Mouse (Mus musculus) macrophage (primary cell): ENCODE measurements around the gene Caprin2. TPM values are rescaled to one million over a fixed set of nuclear protein-coding genes. Genes with fewer than 3 reads are reported as not detected.
A peak's percentile ranks its signal among the peaks of the same experiment; 100 is the strongest.
"Not testable (repeated sequence)": the region's sequence is repeated elsewhere in the genome, so short reads cannot be mapped to it uniquely, and the experiment has no call there.

Source experiments
- H3K27ac ChIP-seq: fragments of 350-480 bp; formaldehyde crosslinking; 2 replicates; pipeline ENCODE4 v1.9.0; 2021
- H3K36me3 ChIP-seq: fragments of 350-480 bp; formaldehyde crosslinking; 2 replicates; pipeline ENCODE4 v1.9.0; 2021; ENCODE audit errors: inconsistent target
- H3K4me3 ChIP-seq: fragments of 350-480 bp; formaldehyde crosslinking; 2 replicates; pipeline ENCODE4 v1.9.0; 2021; ENCODE audit errors: inconsistent target
- H3K79me2 ChIP-seq: fragments of 350-480 bp; formaldehyde crosslinking; 2 replicates; pipeline ENCODE4 v1.9.0; 2021; ENCODE audit errors: inconsistent target
- WGBS: methylation state at CpG from one replicate; pipeline ENCODE4 v1.1.7; 2026; ENCODE audit warnings: inconsistent platforms; ENCODE audit not compliant: missing documents; 5-methylcytosine and 5-hydroxymethylcytosine counted together
- polyA plus RNA-seq: library from polyadenylated mRNA; stranded (reverse); fragments of 250-400 nt; gene quantifications from 3 replicates; pipeline ENCODE4 v1.2.4, GENCODE M21; 2018; ENCODE audit warnings: inconsistent platforms

Gene Caprin2
- polyA plus RNA-seq, 1 experiment from 2014 or later = 3.3 TPM

DNA sequence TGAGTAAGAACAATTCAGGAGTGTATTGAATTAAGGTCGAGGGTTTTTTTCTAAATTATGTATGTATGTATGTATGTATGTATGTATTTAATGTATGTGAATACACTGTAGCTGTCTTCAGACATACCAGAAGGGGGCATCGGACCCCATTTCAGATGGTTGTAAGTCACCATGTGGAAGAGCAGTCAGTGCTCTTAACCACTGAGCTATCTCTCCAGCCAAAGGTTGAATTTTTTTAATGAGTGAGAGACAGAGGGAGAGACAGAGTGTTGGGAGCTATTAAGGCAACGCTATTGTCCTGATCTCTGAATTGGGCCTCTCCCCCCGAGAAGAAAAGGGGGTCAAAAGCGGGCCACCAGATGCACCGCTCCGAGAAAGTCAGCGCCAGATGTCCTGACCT, 15.9 kb upstream of the Caprin2 start:
- H3K79me2 ChIP-seq, H3K4me3 ChIP-seq: not testable (repeated sequence)
- 54% methylated on average over 8 of the region's 8 CpGs for WGBS

DNA sequence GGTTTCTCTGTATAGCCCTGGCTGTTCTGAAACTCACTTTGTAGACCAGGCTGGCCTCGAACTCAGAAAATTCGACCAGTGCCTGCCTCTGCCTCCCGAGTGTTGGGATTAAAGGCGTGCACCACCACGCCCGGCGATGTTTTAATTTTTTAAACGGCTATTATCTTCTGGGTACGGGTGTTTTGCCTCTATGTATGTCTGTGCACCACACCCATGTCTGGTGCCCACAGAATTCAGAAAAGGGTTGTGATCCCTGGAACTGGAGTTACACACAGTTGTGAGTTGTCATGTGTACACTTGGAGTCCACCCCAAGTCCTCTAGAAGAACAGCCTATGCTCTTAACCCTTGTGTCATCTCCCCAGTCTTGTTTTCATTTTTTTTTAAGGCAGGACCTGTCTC, 10.9 kb upstream of the Caprin2 start:
- Histone ChIP-seq H3K79me2 (no peaks in the 10 kb centered on the region), H3K27ac (no peak overlapping the region), H3K4me3 (no peak overlapping the region), H3K36me3 (no peaks in the 10 kb centered on the region)
- 90% methylated on average over 9 of the region's 9 CpGs for WGBS

More for the DNA sequence above, 15.9 kb upstream of the Caprin2 start:
- not testable (repeated sequence) for H3K36me3 ChIP-seq, H3K27ac ChIP-seq

DNA sequence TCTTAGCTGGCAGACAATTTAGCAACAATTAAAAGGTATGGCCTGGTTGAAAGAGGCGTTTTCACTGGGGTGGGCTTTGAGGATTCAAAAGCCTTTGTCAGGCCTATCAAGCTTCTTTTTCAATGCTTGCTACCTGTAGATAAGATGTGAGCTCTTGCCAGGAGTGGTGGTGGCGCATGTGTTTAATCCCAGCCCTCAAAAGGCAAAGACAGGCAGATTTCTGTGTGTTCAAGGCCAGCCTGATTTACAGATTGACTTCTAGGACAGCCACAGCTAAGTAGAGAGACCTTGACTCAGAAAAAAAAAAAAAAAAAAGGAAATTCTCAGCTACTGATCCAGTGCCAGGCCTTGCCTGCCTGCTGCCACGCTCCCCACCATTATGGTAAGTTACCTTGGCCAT, 6.7 kb upstream of the Caprin2 start:
- Histone ChIP-seq H3K79me2 (no peaks in the 10 kb centered on the region), H3K4me3 (no peak overlapping the region), H3K27ac (no peak overlapping the region), H3K36me3 (no peaks in the 10 kb centered on the region)
- 90% methylated on average over 3 of the region's 3 CpGs for WGBS

DNA sequence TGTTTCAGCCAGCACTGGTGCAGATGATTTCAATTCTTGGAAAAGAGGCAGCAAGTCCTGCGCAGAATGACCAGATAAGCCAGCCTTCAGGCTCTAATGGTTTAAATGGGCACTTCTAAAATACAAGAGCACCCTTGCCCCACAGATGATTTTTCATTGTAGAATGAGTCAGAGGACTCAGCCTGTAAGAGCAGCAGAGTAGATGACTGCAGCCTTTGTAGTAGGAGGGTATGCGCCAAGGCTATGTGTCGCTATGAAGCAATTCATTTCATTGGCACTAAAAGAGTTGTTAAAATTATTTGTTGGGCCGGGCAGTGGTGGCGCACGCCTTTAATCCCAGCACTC, 442 bp upstream of the Caprin2 start:
- 70% methylated on average over 6 of the region's 6 CpGs for WGBS
- no peak overlapping the region for H3K27ac ChIP-seq
- no peaks in the 10 kb centered on the region for H3K36me3 ChIP-seq
- H3K4me3 ChIP-seq = peak overlapping the region; percentile 61
- no peaks in the 10 kb centered on the region for H3K79me2 ChIP-seq

DNA sequence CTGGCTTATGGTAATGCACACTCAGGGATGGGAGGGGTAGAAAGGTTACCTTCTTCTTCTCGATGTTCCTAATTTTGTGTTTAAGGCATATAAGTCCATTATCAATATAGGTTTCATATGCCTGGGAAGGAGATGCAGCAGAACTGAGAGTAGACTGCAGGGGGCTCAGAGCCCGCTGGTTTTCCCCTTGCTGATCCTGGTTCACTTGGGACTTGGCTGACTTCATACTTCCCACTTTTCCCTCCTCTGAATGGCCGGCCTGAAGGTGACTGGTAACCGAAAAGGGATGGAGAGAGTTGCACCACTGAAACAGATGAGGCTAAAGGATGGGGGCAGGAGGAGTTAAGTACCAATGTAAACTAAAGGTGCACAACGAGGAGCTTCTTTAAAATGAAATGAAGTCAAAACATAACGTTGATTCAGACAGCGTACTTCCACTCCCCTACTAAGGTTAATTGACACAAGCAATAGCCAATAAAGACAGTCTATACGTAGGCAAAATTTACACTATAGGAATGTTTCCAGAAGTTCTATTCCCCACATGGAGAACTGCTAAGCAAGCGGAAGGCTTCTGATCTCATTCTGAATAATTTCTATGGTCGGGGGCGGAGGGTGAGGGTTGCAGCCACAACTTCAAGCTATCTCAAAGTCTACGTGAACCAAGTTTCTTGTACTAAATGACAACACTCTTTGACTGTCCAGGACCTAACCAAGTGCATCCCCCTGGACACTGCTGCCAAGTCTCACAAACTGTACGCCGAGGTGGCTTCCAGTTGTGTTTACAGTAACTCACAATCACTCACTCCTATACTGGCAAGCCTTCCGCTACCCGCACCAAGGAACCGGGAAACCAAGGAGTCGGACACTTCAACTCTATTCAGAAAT, 907 bp downstream of the Caprin2 start:
- no peaks in the 10 kb centered on the region for H3K79me2 ChIP-seq
- WGBS = 7% methylated on average over 16 of the region's 18 CpGs
- no peak overlapping the region for H3K27ac ChIP-seq
- H3K4me3 ChIP-seq = peak overlapping the region; percentile 61
- no peaks in the 10 kb centered on the region for H3K36me3 ChIP-seq

DNA sequence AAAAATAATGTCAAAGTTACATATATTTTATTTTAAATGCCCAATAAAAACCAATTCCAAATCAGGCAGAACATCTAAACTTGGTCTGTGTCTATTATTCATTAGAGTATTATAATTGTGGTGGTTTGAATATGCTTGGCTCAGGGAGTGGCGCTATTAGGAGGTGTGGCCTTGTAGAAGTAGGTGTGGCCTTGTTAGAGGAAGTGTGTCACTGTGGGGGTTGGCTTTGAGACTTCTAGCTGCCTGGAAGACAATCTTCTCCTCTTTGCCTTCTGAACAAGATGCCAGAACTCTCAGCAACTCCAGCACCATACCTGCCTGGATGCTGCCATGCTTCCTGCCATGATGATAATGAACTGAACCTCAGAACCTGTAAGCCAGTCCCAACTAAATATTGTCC, 22.1 kb downstream of the Caprin2 start:
- no peak overlapping the region for H3K27ac ChIP-seq
- 91% methylated on average over 1 of the region's 1 CpGs for WGBS
- no peaks in the 10 kb centered on the region for H3K79me2 ChIP-seq
- H3K36me3 ChIP-seq = no peaks in the 10 kb centered on the region
- H3K4me3 ChIP-seq = no peak overlapping the region

DNA sequence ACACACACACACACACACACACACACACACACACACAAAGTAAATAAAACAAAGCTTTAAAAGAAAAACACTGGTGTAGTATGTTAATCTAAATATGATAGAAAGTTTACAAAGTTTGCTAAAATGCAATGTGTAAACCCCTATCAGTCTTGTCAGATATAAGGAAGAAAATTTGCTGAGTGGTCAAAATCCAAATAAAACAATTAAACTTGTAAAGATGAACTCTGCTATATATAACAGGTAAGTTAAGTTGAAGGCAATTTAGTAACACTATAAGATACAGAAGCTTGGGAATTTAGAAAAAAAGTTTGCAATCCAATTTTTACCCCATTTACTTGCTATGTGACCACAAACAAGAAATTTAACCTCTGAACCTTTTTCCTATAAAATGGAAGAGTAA, 50.4 kb downstream of the Caprin2 start:
- H3K36me3 ChIP-seq = no peaks in the 10 kb centered on the region
- no peak overlapping the region for H3K27ac ChIP-seq
- no peak overlapping the region for H3K4me3 ChIP-seq
- no peaks in the 10 kb centered on the region for H3K79me2 ChIP-seq

DNA sequence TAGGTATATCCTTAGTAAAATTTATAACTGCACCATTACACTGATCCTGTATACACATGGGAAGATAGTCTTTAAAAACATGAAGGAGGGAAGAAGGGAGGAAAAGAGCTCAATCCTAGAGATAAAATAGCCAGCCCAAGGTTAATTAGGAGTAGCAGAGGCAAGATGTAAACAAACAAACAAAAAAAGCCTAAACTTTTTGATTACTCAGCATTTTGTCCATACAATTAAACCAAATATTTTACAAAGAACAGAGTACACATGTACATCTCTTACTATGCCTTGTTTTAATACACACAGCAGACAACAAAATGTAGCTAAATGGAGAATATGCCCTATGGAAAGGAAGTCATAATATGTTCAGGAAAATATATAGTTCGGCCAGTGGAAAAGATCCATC, 54.3 kb downstream of the Caprin2 start:
- H3K27ac ChIP-seq = no peak overlapping the region
- no peaks in the 10 kb centered on the region for H3K79me2 ChIP-seq
- no peak overlapping the region for H3K4me3 ChIP-seq
- 100% methylated on average over 1 of the region's 1 CpGs for WGBS
- H3K36me3 ChIP-seq = no peaks in the 10 kb centered on the region

DNA sequence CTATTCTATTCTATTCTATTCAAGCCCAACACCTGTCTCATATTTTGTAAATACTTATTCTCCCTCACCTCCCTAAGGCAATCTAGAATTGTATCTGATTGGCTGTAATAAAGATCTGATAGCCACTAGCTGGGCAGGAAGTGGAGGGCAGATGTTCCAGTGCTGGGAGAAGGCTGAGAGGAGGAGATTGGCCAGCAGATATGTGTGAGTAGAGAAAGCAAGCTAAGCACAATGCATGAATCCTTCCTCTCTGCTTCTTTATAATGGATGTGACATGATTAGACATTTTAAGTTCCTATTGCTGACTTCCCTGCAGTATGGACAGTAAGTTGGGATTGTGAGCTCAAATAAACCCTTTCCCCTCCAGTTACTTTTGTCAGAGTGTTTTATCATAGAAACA, 57.6 kb downstream of the Caprin2 start:
- Histone ChIP-seq H3K27ac (no peak overlapping the region), H3K36me3 (no peaks in the 10 kb centered on the region), H3K79me2 (no peaks in the 10 kb centered on the region), H3K4me3 (no peak overlapping the region)

DNA sequence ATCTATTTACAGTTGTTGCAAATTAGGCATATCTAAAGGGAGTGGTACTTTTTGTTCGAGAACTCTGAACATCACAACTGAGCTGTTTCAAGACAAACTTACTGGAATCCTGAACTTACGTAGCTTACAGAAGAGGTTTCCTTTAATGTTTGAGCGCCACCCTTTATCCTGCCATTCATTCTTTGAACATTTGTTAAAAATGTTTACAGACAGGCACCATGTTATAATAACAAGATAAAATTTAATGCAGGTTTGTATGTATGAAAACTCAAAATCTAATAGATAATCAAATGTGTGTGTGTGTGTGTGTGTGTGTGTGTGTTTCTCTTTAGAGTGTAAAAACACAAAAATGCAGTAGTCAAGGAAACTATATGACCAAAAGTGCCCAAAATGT, 64.3 kb downstream of the Caprin2 start:
- Histone ChIP-seq H3K36me3 (no peaks in the 10 kb centered on the region), H3K27ac (no peak overlapping the region), H3K79me2 (peaks cover 45% of the 10 kb centered on the region), H3K4me3 (peak overlapping the region; percentile 99)
- WGBS = 34% methylated on average over 3 of the region's 3 CpGs

DNA sequence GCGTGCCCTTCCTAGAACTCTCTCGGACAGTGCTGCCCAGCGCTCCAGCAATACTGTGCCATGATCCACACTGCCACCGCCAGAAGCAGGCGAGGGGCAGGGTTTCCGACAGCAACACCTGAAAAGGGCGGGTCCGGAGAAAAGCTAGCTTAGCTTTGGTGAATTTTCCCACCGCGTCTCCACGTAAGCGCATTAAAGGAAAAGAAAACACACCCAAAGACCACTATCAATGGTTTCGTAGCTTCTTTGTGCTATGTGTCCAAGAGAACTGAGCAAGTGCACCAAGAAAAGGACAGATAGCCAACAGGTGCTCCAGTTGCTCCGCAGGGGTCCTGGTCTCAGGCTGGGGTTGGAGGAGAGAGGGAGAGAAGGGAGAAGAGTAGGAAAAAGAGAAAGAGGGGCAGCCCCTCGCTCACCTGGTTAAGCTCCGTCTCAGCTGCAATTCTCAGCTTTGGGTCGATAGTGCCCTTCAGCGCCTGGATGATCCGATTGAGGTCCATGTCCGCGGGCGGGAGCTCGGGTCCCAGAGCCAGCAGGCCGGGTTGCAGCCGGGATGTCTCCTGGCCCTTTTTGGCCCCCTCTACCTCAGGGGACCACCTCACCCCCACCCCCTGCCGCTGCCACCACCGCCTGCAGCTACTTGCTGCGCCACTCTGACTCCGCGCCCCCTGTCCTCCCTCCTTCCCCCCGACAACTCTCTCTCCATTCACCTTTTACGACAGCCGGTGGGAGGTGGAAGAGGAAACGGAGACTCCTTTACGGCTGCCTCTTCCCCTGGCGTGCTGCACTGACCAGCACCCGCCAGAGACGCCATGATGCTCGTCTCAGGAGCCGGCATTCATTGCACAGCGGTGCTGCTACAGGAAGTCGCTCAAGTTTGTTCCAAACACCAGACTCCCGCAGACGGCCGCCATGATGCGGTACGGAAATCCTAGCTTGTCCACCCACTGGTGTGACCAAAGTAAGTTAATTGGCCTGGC, 65.0 kb downstream of the Caprin2 start, which contains the start of gene Ipo8:
TSS of gene Ipo8 (minus strand) at position 720 of the 980 bp plus-strand sequence.
- H3K27ac ChIP-seq = peak within 1 kb of the TSS; percentile 12; the same call in 1 of the 2 replicates
- peak within 1 kb of the TSS; percentile 99 for H3K4me3 ChIP-seq
- peaks cover 52% of the 10 kb centered on the region for H3K79me2 ChIP-seq
- WGBS = 2% methylated on average over 47 of the region's 47 CpGs
- H3K36me3 ChIP-seq = no peaks in the 10 kb centered on the region

DNA sequence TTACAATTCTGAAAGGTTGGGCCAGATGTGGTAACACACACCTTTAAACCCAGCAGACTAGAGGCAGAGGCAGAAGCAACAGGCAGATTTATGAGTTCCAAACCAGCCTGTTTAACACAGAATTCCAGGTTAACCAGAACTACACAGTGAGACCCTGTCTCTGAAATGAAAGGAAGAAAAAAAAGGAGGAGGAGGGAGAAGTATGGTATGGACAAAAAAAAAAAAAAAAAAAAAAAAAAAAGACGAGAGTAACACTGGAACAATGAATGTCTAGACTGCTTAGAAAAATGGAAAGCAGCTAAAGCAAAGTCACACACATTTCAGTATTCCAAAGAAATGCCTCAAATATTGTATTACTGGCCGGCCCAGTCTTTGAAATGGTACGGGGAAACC, 65.7 kb downstream of the Caprin2 start:
- peaks cover 59% of the 10 kb centered on the region for H3K79me2 ChIP-seq
- no peak overlapping the region for H3K27ac ChIP-seq
- 3% methylated on average over 3 of the region's 3 CpGs for WGBS
- no peaks in the 10 kb centered on the region for H3K36me3 ChIP-seq
- H3K4me3 ChIP-seq = peak overlapping the region; percentile 99

DNA sequence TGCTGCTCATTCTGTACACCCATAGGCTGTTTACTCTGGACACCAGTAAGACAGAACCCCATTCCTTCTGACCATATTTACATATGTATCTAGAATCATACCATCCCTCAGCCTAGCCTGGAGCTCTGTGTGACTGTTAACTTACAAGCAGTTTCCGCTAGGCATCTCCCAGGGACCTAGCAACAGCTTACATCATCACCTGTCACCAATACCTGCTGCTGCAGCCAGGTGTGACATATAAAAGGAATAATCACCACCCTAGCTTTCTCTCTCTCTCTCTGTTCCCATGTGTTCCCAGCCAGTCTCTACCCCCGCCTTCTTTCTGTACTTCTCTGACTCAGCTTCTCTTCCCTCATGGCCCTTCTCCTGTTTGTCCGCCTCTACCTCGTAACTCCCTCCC, 69.9 kb downstream of the Caprin2 start:
- 98% methylated on average over 4 of the region's 4 CpGs for WGBS
- Histone ChIP-seq H3K27ac (no peak overlapping the region), H3K4me3 (no peak overlapping the region), H3K36me3 (peaks cover 4% of the 10 kb centered on the region; the same call in 1 of the 2 replicates), H3K79me2 (peaks cover 60% of the 10 kb centered on the region)

DNA sequence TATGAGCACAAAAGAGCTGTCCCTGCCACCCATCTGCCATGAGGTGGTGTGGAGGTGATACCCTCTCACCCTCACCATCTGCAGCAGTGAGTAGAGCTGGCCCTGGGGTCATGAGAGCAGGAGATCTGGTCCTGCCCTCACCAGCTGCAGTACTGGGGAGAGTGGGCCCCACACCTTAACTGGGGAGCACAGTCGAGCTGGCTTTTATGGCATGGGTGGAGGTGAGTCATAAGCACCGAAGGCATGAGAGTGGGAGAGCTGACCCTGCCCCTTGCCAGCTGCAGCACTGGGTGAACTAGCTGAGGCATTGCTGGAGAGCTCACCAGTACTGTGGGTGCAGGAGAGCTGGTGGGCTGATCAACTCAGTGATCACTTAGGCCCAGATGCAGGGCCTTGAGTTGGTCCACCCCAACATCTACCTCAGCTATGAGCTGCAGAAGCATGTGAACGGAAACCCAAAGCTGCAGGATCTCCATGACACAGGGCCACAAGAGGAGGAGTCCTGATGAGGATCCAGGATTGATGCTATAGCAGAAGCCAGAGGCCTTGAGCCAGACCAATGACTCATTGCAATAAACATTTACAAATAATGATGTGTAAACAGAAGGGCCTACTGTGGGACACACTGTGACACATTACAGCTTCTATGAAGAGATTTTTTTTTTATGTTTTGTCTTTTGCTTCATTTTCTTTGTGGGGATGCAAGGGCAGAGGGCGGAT, 77.3 kb downstream of the Caprin2 start:
- Histone ChIP-seq H3K4me3 (no peak overlapping the region), H3K36me3 (peaks cover 51% of the 10 kb centered on the region)
- 86% methylated on average over 4 of the region's 4 CpGs for WGBS

More for the DNA sequence above, 77.3 kb downstream of the Caprin2 start:
- Histone ChIP-seq H3K79me2 (no peaks in the 10 kb centered on the region), H3K27ac (no peak overlapping the region)
